Mouse (Mus musculus) neural tube, embryonic 10.5 days (tissue): Measurements from ENCODE around the gene AW146154.
"Not testable (repeated sequence)": the region's sequence is repeated elsewhere in the genome, so short reads cannot be mapped to it uniquely, and the experiment has no call there.

Experiments
- DNase-seq: peaks from one replicate; pipeline ENCODE4 v3.0.0-alpha.2; 2017; ENCODE audit warnings: low spot score; ENCODE audit errors: extremely low spot score

Gene AW146154

GRCm38 (mm10) chr7:41499389-41500049 lies at the start of gene AW146154, which contains the start of gene Gm20449:
TSS of gene AW146154 (minus strand) at chr7:41499890.
TSS of gene Gm20449 (minus strand) at chr7:41499417.
- peak; percentile 77 for DNase-seq

GRCm38 (mm10) chr7:41512672-41513071 lies 13.0 kb upstream of the AW146154 start:
- no peak for DNase-seq

- no peak for DNase-seq
These were observed 12.5 kb upstream of the AW146154 start for GRCm38 (mm10) chr7:41512207-41512606.

- DNase-seq, result no peak
These were observed 2.7 kb upstream of the AW146154 start for GRCm38 (mm10) chr7:41502402-41502801.

- DNase-seq, result peak; percentile 23
These were observed 653 bp upstream of the AW146154 start for GRCm38 (mm10) chr7:41500151-41500934.

- DNase-seq, result not testable (repeated sequence)
These were observed 687 bp downstream of the AW146154 start for GRCm38 (mm10) chr7:41499018-41499388.

GRCm38 (mm10) chr7:41498464-41498863 lies 1.2 kb downstream of the AW146154 start:
- DNase-seq, result not testable (repeated sequence)

GRCm38 (mm10) chr7:41497871-41498270 lies 1.8 kb downstream of the AW146154 start:
- no peak for DNase-seq

GRCm38 (mm10) chr7:41451864-41452263 lies 47.8 kb downstream of the AW146154 start:
- peak; percentile 15 for DNase-seq

GRCm38 (mm10) chr7:41448596-41448995 lies 51.1 kb downstream of the AW146154 start, which contains the start of gene Vmn2r57:
TSS of gene Vmn2r57 (minus strand) at chr7:41448696.
- not testable (repeated sequence) for DNase-seq
